In the genomic region with DNA sequence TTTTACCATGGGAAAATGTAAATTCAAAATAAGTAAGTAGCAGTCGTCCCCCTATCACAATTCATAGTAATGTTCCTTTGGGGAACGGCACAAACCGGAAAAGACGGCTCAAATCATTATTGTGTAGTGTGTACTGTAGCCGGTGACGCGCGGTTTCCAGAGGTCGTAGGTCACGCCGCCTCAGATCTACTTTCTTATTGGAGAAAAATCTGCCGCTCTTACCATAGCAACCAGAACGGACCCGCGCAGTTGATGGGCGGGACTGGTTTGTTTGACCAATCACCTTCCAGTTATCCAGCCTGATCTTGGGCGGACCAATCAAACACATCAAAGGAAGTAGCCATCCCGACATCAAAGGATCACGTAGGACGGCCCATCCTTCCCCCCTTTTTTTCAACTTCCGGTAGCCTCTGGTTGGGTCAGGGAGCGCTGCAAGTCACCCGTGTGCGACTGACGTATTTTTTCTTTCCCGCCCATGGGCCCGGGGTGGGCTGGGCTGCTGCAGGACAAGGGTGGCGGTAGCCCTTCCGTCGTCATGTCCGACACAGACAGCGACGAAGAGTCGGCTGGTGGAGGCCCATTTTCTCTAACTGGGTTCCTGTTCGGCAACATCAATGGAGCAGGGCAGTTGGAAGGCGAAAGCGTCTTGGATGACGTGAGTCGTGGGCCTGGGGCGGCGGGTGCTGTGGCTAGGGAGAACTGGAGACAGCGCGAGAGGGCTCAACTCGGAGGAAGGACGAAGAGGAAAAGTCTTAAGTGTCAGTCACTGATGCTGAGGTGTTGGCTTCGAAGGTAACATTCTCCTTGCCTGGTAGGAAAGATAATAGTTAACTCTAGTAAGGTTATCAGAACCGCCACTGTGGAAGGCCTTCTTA, we compare ENCODE assay signal across 8 mouse cellular contexts. TPM values are rescaled to one million over a fixed set of nuclear protein-coding genes. Genes with fewer than 3 reads are reported as not detected.
DNase-seq lines count a peak whose midpoint lies in the region; ATAC-seq and TF ChIP-seq lines count a peak whose summit lies in the region.

A gene (plus strand): TSS at position 388 of the 875 bp plus-strand sequence.

- H3K27me3 ChIP-seq in G1E (ENCODE audit: insufficient read depth, low read length) = no peaks in the 10 kb centered on the region
- no peaks in the 10 kb centered on the region for H3K27me3 ChIP-seq in forebrain, embryonic 16.5 days (replicated peaks; ENCODE audit: control insufficient read depth, insufficient read depth, low read length)
- H3K27me3 ChIP-seq in lung, embryonic 14.5 days (ENCODE audit: insufficient read depth, low read length) = no peaks in the 10 kb centered on the region
- no peaks in the 10 kb centered on the region for H3K27me3 ChIP-seq in thymus, adult 2 months (ENCODE audit: control insufficient read depth, insufficient read depth, low read length)

- H3K4me2 ChIP-seq in forebrain, embryonic 16.5 days (ENCODE audit: low read length) = peak within 1 kb of the TSS; percentile 65
- H3K4me2 ChIP-seq in lung, embryonic 14.5 days = peak within 1 kb of the TSS; percentile 66

- peak; percentile 75 for DNase-seq in G1E (ENCODE audit: low spot score)
- peak; percentile 86 to 94 for DNase-seq in cerebellum, adult 18-20 months
- peak; percentile 83 to 86 for DNase-seq in heart, postnatal 36 days
- DNase-seq in layer of hippocampus, adult 2 months (ENCODE audit: low spot score in 2 of 2) = peak; percentile 83 to 95
- DNase-seq in lung, embryonic 14.5 days = peak; percentile 96
- peak; percentile 86 for DNase-seq in thymus, adult 2 months

- H3K9ac ChIP-seq in forebrain, embryonic 16.5 days (replicated peaks; ENCODE audit: low read depth, low read length) = peak within 1 kb of the TSS; percentile 63
- H3K9ac ChIP-seq in lung, embryonic 14.5 days = peak within 1 kb of the TSS; percentile 65

- no peaks in the 10 kb centered on the region for H3K9me3 ChIP-seq in G1E (replicated peaks)
- no peaks in the 10 kb centered on the region for H3K9me3 ChIP-seq in forebrain, embryonic 16.5 days (ENCODE audit: control insufficient read depth, low read length)
- no peaks in the 10 kb centered on the region for H3K9me3 ChIP-seq in lung, embryonic 14.5 days (ENCODE audit: low read depth, low read length)

- intact Hi-C loops in heart, postnatal 36 days (cut with DNase I) = loop anchor here (5.0 to 10.0 kb wide), 2 partner anchors 110 to 422 kb away; a partner anchor contains a TSS

- TF ChIP-seq POLR2A in olfactory bulb, adult 2 months (IDR thresholded peaks at IDR 0.05; ENCODE audit: insufficient read depth, low read depth, low read length) = 0 out of 2 replicates have a peak, but pooled peaks have one; percentile 32
- TF ChIP-seq POLR2A in thymus, adult 2 months (IDR thresholded peaks at IDR 0.05; ENCODE audit: control insufficient read depth, extremely low read depth, insufficient read depth, low read length, poor library complexity) = 0 out of 2 replicates have a peak, but pooled peaks have one; percentile 47

- no peak for TF ChIP-seq CTCF in G1E (IDR thresholded peaks at IDR 0.05; ENCODE audit: low read depth, low read length)
- no peak for TF ChIP-seq CTCF in layer of hippocampus, adult 2 months (conservative IDR thresholded peaks at IDR 0.05)
- TF ChIP-seq CTCF in lung, embryonic 14.5 days (IDR thresholded peaks at IDR 0.05; ENCODE audit: low read depth) = no peak
- no peak for TF ChIP-seq CTCF in olfactory bulb, adult 2 months (IDR thresholded peaks at IDR 0.05; ENCODE audit: insufficient read depth, low read depth, low read length)
- TF ChIP-seq CTCF in thymus, adult 2 months (IDR thresholded peaks at IDR 0.05; ENCODE audit: borderline replicate concordance, control insufficient read depth, extremely low read depth, insufficient read depth, low read length, poor library complexity) = no peak

- WGBS in forebrain, embryonic 16.5 days = 19% methylated on average over 46 of the region's 47 CpGs
- WGBS in lung, embryonic 14.5 days = 9% methylated on average over 47 of the region's 47 CpGs
- 15% methylated on average over 47 of the region's 47 CpGs for WGBS in olfactory bulb, adult 2 months
- under 1% methylated on average over 47 of the region's 47 CpGs for WGBS in thymus, adult 2 months

- H3K4me1 ChIP-seq in G1E (ENCODE audit: insufficient read depth, low read depth, low read length) = peaks cover 16% of the 10 kb centered on the region; the same call in 1 of the 2 replicates
- H3K4me1 ChIP-seq in forebrain, embryonic 16.5 days (replicated peaks; ENCODE audit: control insufficient read depth, insufficient read depth, low read length) = peaks cover 8% of the 10 kb centered on the region
- no peaks in the 10 kb centered on the region for H3K4me1 ChIP-seq in lung, embryonic 14.5 days (ENCODE audit: insufficient read depth)
- H3K4me1 ChIP-seq in olfactory bulb, adult 2 months (ENCODE audit: control insufficient read depth, insufficient read depth, low read length) = peaks cover 2% of the 10 kb centered on the region; the same call in 1 of the 2 replicates
- peaks cover 2% of the 10 kb centered on the region; the same call in 1 of the 2 replicates for H3K4me1 ChIP-seq in thymus, adult 2 months (replicated peaks; ENCODE audit: control insufficient read depth, insufficient read depth, low read length)

- H3K27ac ChIP-seq in forebrain, embryonic 16.5 days (ENCODE audit: low read length) = peak within 1 kb of the TSS; percentile 73
- H3K27ac ChIP-seq in layer of hippocampus, adult 2 months = peak within 1 kb of the TSS; percentile 84
- peak within 1 kb of the TSS; percentile 59; the same call in 1 of the 2 replicates for H3K27ac ChIP-seq in lung, embryonic 14.5 days (ENCODE audit: low read depth)
- peak within 1 kb of the TSS; percentile 83 for H3K27ac ChIP-seq in olfactory bulb, adult 2 months (ENCODE audit: insufficient read depth, low read depth, low read length)
- H3K27ac ChIP-seq in thymus, adult 2 months (ENCODE audit: control insufficient read depth, insufficient read depth, low read length) = peak within 1 kb of the TSS; percentile 33

- peak; percentile 92 for ATAC-seq in G1E (ENCODE audit: extremely low read depth, insufficient number of reproducible peaks, low FRiP score, poor library complexity, severe bottlenecking)
- peak; percentile 99 for ATAC-seq in forebrain, embryonic 16.5 days
- peak; percentile 98 for ATAC-seq in lung, embryonic 14.5 days (ENCODE audit: insufficient read depth)

- H3K36me3 ChIP-seq in G1E (replicated peaks) = peaks cover 42% of the 10 kb centered on the region
- no peaks in the 10 kb centered on the region for H3K36me3 ChIP-seq in forebrain, embryonic 16.5 days (ENCODE audit: control insufficient read depth, insufficient read depth)
- peaks cover 15% of the 10 kb centered on the region; the same call in 1 of the 2 replicates for H3K36me3 ChIP-seq in lung, embryonic 14.5 days (ENCODE audit: insufficient read depth)
- H3K36me3 ChIP-seq in thymus, adult 2 months (ENCODE audit: control insufficient read depth, insufficient read depth, low read length) = peaks cover 7% of the 10 kb centered on the region; the same call in 1 of the 2 replicates

- peak within 1 kb of the TSS; percentile 75 for H3K4me3 ChIP-seq in G1E (ENCODE audit: low read depth, low read length)
- peak within 1 kb of the TSS; percentile 68 for H3K4me3 ChIP-seq in forebrain, embryonic 16.5 days (replicated peaks; ENCODE audit: low read length)
- H3K4me3 ChIP-seq in layer of hippocampus, adult 2 months = peak within 1 kb of the TSS; percentile 72
- H3K4me3 ChIP-seq in lung, embryonic 14.5 days (ENCODE audit: low read depth, low read length) = peak within 1 kb of the TSS; percentile 55
- H3K4me3 ChIP-seq in olfactory bulb, adult 2 months (ENCODE audit: insufficient read depth, low read depth, low read length) = peak within 1 kb of the TSS; percentile 74
- H3K4me3 ChIP-seq in thymus, adult 2 months (ENCODE audit: control insufficient read depth, insufficient read depth, low read length) = peak within 1 kb of the TSS; percentile 85

RNA-seq across cellular contexts. Expression of the gene that starts here (rescaled TPM):
- 141 and 150 TPM in 2 replicates for total RNA-seq in G1E (2014; fragmentation: Nextera tagmentation)
- total RNA-seq in G1E (2017) = 114 and 141 TPM in 2 replicates
- 5.8 and 7.4 TPM in 2 replicates for polyA plus RNA-seq in G1E (2012)
- polyA plus RNA-seq in forebrain, embryonic 16.5 days (2015; fragmentation: Nextera tagmentation; extraction: Ambion mirVana) = 20.2 and 20.8 TPM in 2 replicates
- total RNA-seq in heart, postnatal 36 days (2021) = 10 to 100 TPM; 14.6 to 19.2 TPM
- total RNA-seq in layer of hippocampus, adult 2 months (2021) = 10 to 100 TPM; 45.0 to 46.4 TPM
- polyA plus RNA-seq in lung, embryonic 14.5 days (2014; fragmentation: Nextera tagmentation; extraction: Ambion mirVana) = 16.9 and 22.5 TPM in 2 replicates
- polyA plus RNA-seq in olfactory bulb, adult 2 months (2012; ENCODE audit: insufficient read depth, insufficient read length, low replicate concordance, missing spikeins) = not detected in 2 replicates
- 4.7 and 7.5 TPM in 2 replicates for polyA plus RNA-seq in thymus, adult 2 months (2012; rRNA removed)

Comparison
In these comparisons a context has a peak if more than half of its experiments do, and no peak if none do; other contexts are left out.
1. Peak in every context shown above with its lines: DNase-seq, ATAC-seq, H3K4me3 ChIP-seq and H3K27ac ChIP-seq.
2. H3K27ac ChIP-seq: peak in every context shown above with its lines; median percentile 84 in layer of hippocampus, adult 2 months; 83 in olfactory bulb, adult 2 months; 73 in forebrain, embryonic 16.5 days; 59 in lung, embryonic 14.5 days; 33 in thymus, adult 2 months.